Comparison of ENCODE assay signal across 9 mouse cellular contexts in the genomic region with DNA sequence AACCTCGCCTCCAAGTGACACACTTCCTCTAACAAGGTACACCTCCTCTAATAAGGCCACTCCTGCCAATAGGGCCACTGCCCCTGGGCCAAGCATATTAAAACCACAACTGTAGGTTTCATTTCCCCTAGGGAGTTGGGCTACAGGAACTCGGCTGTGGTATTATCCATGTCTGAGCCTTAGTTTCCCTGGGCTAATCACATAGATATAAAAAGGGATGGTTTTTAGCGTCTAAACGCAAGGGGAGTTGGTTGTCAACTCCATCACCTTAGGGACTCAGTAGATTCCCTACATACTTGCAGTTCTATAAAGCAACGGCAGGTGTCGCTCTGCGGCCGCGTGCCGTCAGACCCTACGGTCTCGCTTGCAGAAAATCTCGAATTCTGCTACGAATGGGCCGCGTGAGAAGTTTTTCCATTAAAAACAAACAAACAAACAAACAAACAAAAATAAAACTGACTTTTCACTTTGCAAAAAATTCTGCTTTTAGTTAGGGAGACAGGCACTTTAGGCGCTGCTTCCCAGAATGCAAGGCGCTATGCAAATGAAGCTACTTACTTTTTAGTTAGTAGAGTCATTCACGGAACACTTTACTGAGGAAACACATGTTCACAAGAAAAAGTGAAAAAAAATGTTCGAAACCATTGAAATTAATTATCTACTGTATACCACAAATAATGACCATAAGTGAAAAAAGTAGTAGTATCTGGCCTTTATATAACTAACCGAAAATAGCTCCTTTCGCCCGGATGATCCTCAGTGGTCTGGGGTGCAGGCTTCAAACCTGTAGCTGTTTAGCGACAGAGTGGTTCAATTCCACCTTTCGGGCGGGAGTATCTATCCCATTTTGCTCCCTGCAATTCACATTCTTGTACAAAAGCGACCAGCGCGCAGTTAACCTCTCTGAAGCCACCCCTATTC. TPM values are rescaled to one million over a fixed set of nuclear protein-coding genes. Genes with fewer than 3 reads are reported as not detected.
A peak's percentile ranks its signal among the peaks of the same experiment; 100 is the strongest.
DNase-seq lines count a peak whose midpoint lies in the region; ATAC-seq and TF ChIP-seq lines count a peak whose summit lies in the region.
"Had no signal": no experiment of that assay in that cellular context is flagged by ENCODE, and none has a peak within 500 bp of the region (broad histone marks: within the 10 kb centered on the region; RNA-seq: fewer than 3 reads in every experiment).

No protein-coding gene starts in this region.

- no peak overlapping the region for H3K27ac ChIP-seq in CH12.LX (ENCODE audit: insufficient read depth, low read depth)
- peak overlapping the region; percentile 31; the same call in 1 of the 2 replicates for H3K27ac ChIP-seq in heart, embryonic 15.5 days
- no peak overlapping the region for H3K27ac ChIP-seq in liver, postnatal 0 days (ENCODE audit: low read depth)
- no peak overlapping the region for H3K27ac ChIP-seq in neural tube, embryonic 13.5 days (replicated peaks)
- H3K27ac ChIP-seq in stomach, postnatal 0 days (replicated peaks) = no peak overlapping the region

- peak overlapping the region; percentile 62 for H3K4me2 ChIP-seq in CH12.LX (ENCODE audit: insufficient read depth, low read depth, poor library complexity, severe bottlenecking)
- peak overlapping the region; percentile 53 for H3K4me2 ChIP-seq in heart, embryonic 15.5 days
- H3K4me2 ChIP-seq in liver, postnatal 0 days (ENCODE audit: low read depth, low read length) = peak overlapping the region; percentile 61
- H3K4me2 ChIP-seq in neural tube, embryonic 13.5 days = peak overlapping the region; percentile 62
- peak overlapping the region; percentile 29 for H3K4me2 ChIP-seq in stomach, postnatal 0 days (replicated peaks; ENCODE audit: low read depth)

- TF ChIP-seq RAD21 in CH12.LX (IDR thresholded peaks at IDR 0.05; ENCODE audit: low read depth, low read length) = peak; percentile 93

- 0 out of 2 replicates have a peak overlapping the region, but pooled peaks have one; percentile 33 for H3K9ac ChIP-seq in CH12.LX (ENCODE audit: insufficient read depth, low read depth)
- H3K9ac ChIP-seq in heart, embryonic 15.5 days = 0 out of 2 replicates have a peak overlapping the region, but pooled peaks have one; percentile 25
- H3K9ac ChIP-seq in liver, postnatal 0 days (replicated peaks) = peak overlapping the region; percentile 42; the same call in 1 of the 2 replicates
- H3K9ac ChIP-seq in neural tube, embryonic 13.5 days = peak overlapping the region; percentile 62
- H3K9ac ChIP-seq in stomach, postnatal 0 days (ENCODE audit: low read length) = peak overlapping the region; percentile 1; the same call in 1 of the 2 replicates

- H3K4me3 ChIP-seq in CH12.LX (replicated peaks in 1 of 3; ENCODE audit: low read depth in 2 of 3, low read length in 2 of 3, poor library complexity in 1 of 3) = peak overlapping the region; percentile 43 to 50 (median 48)
- peak overlapping the region; percentile 67 for H3K4me3 ChIP-seq in erythroblast, embryonic 14.5 days (replicated peaks)
- H3K4me3 ChIP-seq in heart, embryonic 15.5 days = peak overlapping the region; percentile 55
- H3K4me3 ChIP-seq in liver, postnatal 0 days (ENCODE audit: low read depth, low read length) = peak overlapping the region; percentile 44
- H3K4me3 ChIP-seq in neural tube, embryonic 13.5 days = peak overlapping the region; percentile 47
- H3K4me3 ChIP-seq in stomach, postnatal 0 days (ENCODE audit: low read depth, low read length) = peak overlapping the region; percentile 39

- peak; percentile 81 for DNase-seq in CH12.LX (ENCODE audit: extremely low read depth)
- peak; percentile 93 for DNase-seq in brain, adult 2 months (ENCODE audit: low read depth, low spot score)
- peak; percentile 85 for DNase-seq in kidney, postnatal 14 days
- peak; percentile 86 for DNase-seq in liver, postnatal 0 days
- DNase-seq in stomach, postnatal 0 days (ENCODE audit: low spot score) = peak; percentile 75

- under 1% methylated on average over 29 of the region's 29 CpGs for WGBS in heart, embryonic 15.5 days
- under 1% methylated on average over 29 of the region's 29 CpGs for WGBS in liver, postnatal 0 days (ENCODE audit: insufficient replicate concordance)
- WGBS in neural tube, embryonic 13.5 days = under 1% methylated on average over 29 of the region's 29 CpGs
- WGBS in stomach, postnatal 0 days = under 1% methylated on average over 29 of the region's 29 CpGs

- peaks cover 2 to 25% of the 10 kb centered on the region in 2 experiments; a peak in 3 of 4 replicates for H3K4me1 ChIP-seq in CH12.LX (ENCODE audit: control insufficient read depth in 1 of 2, insufficient read depth in 2 of 2)
- H3K4me1 ChIP-seq in erythroblast, embryonic 14.5 days (ENCODE audit: control insufficient read depth) = peaks cover 24% of the 10 kb centered on the region
- peaks cover 31% of the 10 kb centered on the region for H3K4me1 ChIP-seq in heart, embryonic 15.5 days (replicated peaks)
- H3K4me1 ChIP-seq in liver, postnatal 0 days (ENCODE audit: insufficient read depth) = peaks cover 15% of the 10 kb centered on the region
- peaks cover 34% of the 10 kb centered on the region for H3K4me1 ChIP-seq in neural tube, embryonic 13.5 days (replicated peaks)
- H3K4me1 ChIP-seq in stomach, postnatal 0 days (replicated peaks; ENCODE audit: control insufficient read depth, insufficient read depth) = peaks cover 5% of the 10 kb centered on the region; the same call in 1 of the 2 replicates

- in situ Hi-C loops in CH12.LX (cut with MboI; ENCODE audit: low pct_ligation_motif_present, low pct_unique_long_range_greater_than_20kb, low sequenced_read_pairs) = no loop called here

- peak; percentile 68 for ATAC-seq in heart, embryonic 15.5 days (replicated peaks; ENCODE audit: insufficient number of reproducible peaks, insufficient read depth, low FRiP score, low read depth)
- ATAC-seq in liver, postnatal 0 days = peak; percentile 83
- ATAC-seq in neural tube, embryonic 13.5 days (ENCODE audit: low read depth) = peak; percentile 88
- peak; percentile 58 for ATAC-seq in stomach, postnatal 0 days (ENCODE audit: low FRiP score, low TSS enrichment)

- dilution Hi-C loops in CH12.LX (cut with MboI; ENCODE audit: extremely low pct_ligation_motif_present, extremely low pct_unique_long_range_greater_than_20kb, low sequenced_read_pairs) = no loop called here

- no peaks in the 10 kb centered on the region for H3K79me2 ChIP-seq in CH12.LX (replicated peaks; ENCODE audit: control insufficient read depth, extremely low read depth, insufficient read depth, poor library complexity, severe bottlenecking)

- peak; percentile 91 to 98 for TF ChIP-seq CTCF in CH12.LX (conservative IDR thresholded peaks at IDR 0.05 in 1 of 2, IDR thresholded peaks at IDR 0.05 in 1 of 2; ENCODE audit: low read depth in 2 of 2, low read length in 2 of 2)
- TF ChIP-seq CTCF in liver, postnatal 0 days (IDR thresholded peaks at IDR 0.05; ENCODE audit: low read depth) = peak; percentile 98
- peak; percentile 99 for TF ChIP-seq CTCF in stomach, postnatal 0 days (IDR thresholded peaks at IDR 0.05; ENCODE audit: low read depth)

- no peaks in the 10 kb centered on the region for H3K36me3 ChIP-seq in CH12.LX (replicated peaks in 1 of 2; ENCODE audit: control insufficient read depth in 1 of 2, insufficient read depth in 1 of 2, low read length in 1 of 2)
- no peaks in the 10 kb centered on the region for H3K36me3 ChIP-seq in erythroblast, embryonic 14.5 days (ENCODE audit: control insufficient read depth)
- H3K36me3 ChIP-seq in heart, embryonic 15.5 days = no peaks in the 10 kb centered on the region
- H3K36me3 ChIP-seq in liver, postnatal 0 days (replicated peaks; ENCODE audit: insufficient read depth, low read length) = no peaks in the 10 kb centered on the region
- peaks cover 5% of the 10 kb centered on the region; the same call in 1 of the 2 replicates for H3K36me3 ChIP-seq in neural tube, embryonic 13.5 days
- no peaks in the 10 kb centered on the region for H3K36me3 ChIP-seq in stomach, postnatal 0 days (ENCODE audit: control insufficient read depth, insufficient read depth, low read length)

- TF ChIP-seq EP300 in CH12.LX (IDR thresholded peaks at IDR 0.05; ENCODE audit: low read length) = peak; percentile 43; the same call in 1 of the 2 replicates
- TF ChIP-seq EP300 in liver, postnatal 0 days (IDR thresholded peaks at IDR 0.05; ENCODE audit: low read depth) = peak; percentile 29; the same call in 1 of the 2 replicates
- peak; percentile 20 for TF ChIP-seq EP300 in stomach, postnatal 0 days (optimal IDR thresholded peaks at IDR 0.05)

- peaks cover 40% of the 10 kb centered on the region for H3K27me3 ChIP-seq in CH12.LX (replicated peaks)
- H3K27me3 ChIP-seq in erythroblast, embryonic 14.5 days (ENCODE audit: control insufficient read depth) = peaks cover 52% of the 10 kb centered on the region
- peaks cover 42% of the 10 kb centered on the region for H3K27me3 ChIP-seq in heart, embryonic 15.5 days
- peaks cover 43% of the 10 kb centered on the region for H3K27me3 ChIP-seq in liver, postnatal 0 days (ENCODE audit: insufficient read depth, low read length)
- H3K27me3 ChIP-seq in neural tube, embryonic 13.5 days = peaks cover 44% of the 10 kb centered on the region
- peaks cover 3% of the 10 kb centered on the region; the same call in 1 of the 2 replicates for H3K27me3 ChIP-seq in stomach, postnatal 0 days (ENCODE audit: control insufficient read depth, insufficient read depth, low read length)

- H3K9me3 ChIP-seq in CH12.LX (replicated peaks; ENCODE audit: low read length) = peaks cover 3% of the 10 kb centered on the region
- H3K9me3 ChIP-seq in erythroblast, embryonic 14.5 days (ENCODE audit: control insufficient read depth, low read length) = peaks cover 6% of the 10 kb centered on the region; the same call in 1 of the 2 replicates
- no peaks in the 10 kb centered on the region for H3K9me3 ChIP-seq in heart, embryonic 15.5 days (replicated peaks)
- H3K9me3 ChIP-seq in liver, postnatal 0 days (ENCODE audit: low read length) = no peaks in the 10 kb centered on the region
- H3K9me3 ChIP-seq in neural tube, embryonic 13.5 days = no peaks in the 10 kb centered on the region
- H3K9me3 ChIP-seq in stomach, postnatal 0 days (ENCODE audit: control insufficient read depth, low read length) = no peaks in the 10 kb centered on the region

- TF ChIP-seq POLR2A in CH12.LX (IDR thresholded peaks at IDR 0.05; ENCODE audit: low read depth, low read length) = no peak

RNA-seq across cellular contexts. Expression of gene Fosb, which starts 9.1 kb away (rescaled TPM):
- total RNA-seq in CH12.LX (2012; rRNA removed) = 0.08 and 0.13 TPM in 2 replicates
- total RNA-seq in CH12.LX (2014; rRNA removed) = not detected in 2 replicates
- polyA plus RNA-seq in CH12.LX (2012; ENCODE audit: insufficient read length, low read depth) = 0.27 and 0.56 TPM in 2 replicates
- polyA plus RNA-seq in erythroblast, embryonic 14.5 days (2012) = 7.8 and 8.8 TPM in 2 replicates
- polyA plus RNA-seq in heart, embryonic 15.5 days (2015; fragmentation: Nextera tagmentation; extraction: Ambion mirVana) = 0.20 and 0.47 TPM in 2 replicates
- 0.06 TPM in 1 of 2 replicates, not detected in the other for polyA plus RNA-seq in liver, postnatal 0 days (2015; fragmentation: Nextera tagmentation; extraction: Ambion mirVana)
- 0.06 and 0.19 TPM in 2 replicates for polyA plus RNA-seq in neural tube, embryonic 13.5 days (2015; fragmentation: Nextera tagmentation; extraction: Ambion mirVana)
- polyA plus RNA-seq in stomach, postnatal 0 days (2015; fragmentation: Nextera tagmentation; extraction: Ambion mirVana) = 0.21 and 0.38 TPM in 2 replicates

RNA-seq across cellular contexts. Expression of gene Rtn2, which starts 18.3 kb away (rescaled TPM):
- 0.72 and 1.0 TPM in 2 replicates for total RNA-seq in CH12.LX (2012; rRNA removed)
- 0.43 and 0.56 TPM in 2 replicates for total RNA-seq in CH12.LX (2014; rRNA removed)
- 0.76 and 0.80 TPM in 2 replicates for polyA plus RNA-seq in CH12.LX (2012; ENCODE audit: insufficient read length, low read depth)
- 0.29 and 0.44 TPM in 2 replicates for polyA plus RNA-seq in erythroblast, embryonic 14.5 days (2012)
- 27.2 TPM in 2 replicates for polyA plus RNA-seq in heart, embryonic 15.5 days (2015; fragmentation: Nextera tagmentation; extraction: Ambion mirVana)
- 1.5 and 4.6 TPM in 2 replicates for polyA plus RNA-seq in liver, postnatal 0 days (2015; fragmentation: Nextera tagmentation; extraction: Ambion mirVana)
- 103 and 117 TPM in 2 replicates for polyA plus RNA-seq in neural tube, embryonic 13.5 days (2015; fragmentation: Nextera tagmentation; extraction: Ambion mirVana)
- 10.1 and 12.1 TPM in 2 replicates for polyA plus RNA-seq in stomach, postnatal 0 days (2015; fragmentation: Nextera tagmentation; extraction: Ambion mirVana)

RNA-seq across cellular contexts. Expression of gene Ppm1n, which starts 20.9 kb away (rescaled TPM):
- not detected in 2 replicates for total RNA-seq in CH12.LX (2012; rRNA removed)
- not detected in 2 replicates for total RNA-seq in CH12.LX (2014; rRNA removed)
- polyA plus RNA-seq in CH12.LX (2012; ENCODE audit: insufficient read length, low read depth) = not detected in 2 replicates
- not detected in 2 replicates for polyA plus RNA-seq in erythroblast, embryonic 14.5 days (2012)
- 0.11 and 0.16 TPM in 2 replicates for polyA plus RNA-seq in heart, embryonic 15.5 days (2015; fragmentation: Nextera tagmentation; extraction: Ambion mirVana)
- 0.15 TPM in 1 of 2 replicates, not detected in the other for polyA plus RNA-seq in liver, postnatal 0 days (2015; fragmentation: Nextera tagmentation; extraction: Ambion mirVana)
- 0.41 and 0.59 TPM in 2 replicates for polyA plus RNA-seq in neural tube, embryonic 13.5 days (2015; fragmentation: Nextera tagmentation; extraction: Ambion mirVana)
- 0.17 and 0.21 TPM in 2 replicates for polyA plus RNA-seq in stomach, postnatal 0 days (2015; fragmentation: Nextera tagmentation; extraction: Ambion mirVana)
- total RNA-seq: layer of hippocampus, adult 18-20 months had no signal

RNA-seq across cellular contexts. Expression of gene Vasp, which starts 29.1 kb away (rescaled TPM):
- total RNA-seq in CH12.LX (2012; rRNA removed) (109 and 114 TPM in 2 replicates), CH12.LX (2014; rRNA removed) (122 and 125 TPM in 2 replicates)
- 191 and 240 TPM in 2 replicates for polyA plus RNA-seq in CH12.LX (2012; ENCODE audit: insufficient read length, low read depth)
- 17.7 TPM in 2 replicates for polyA plus RNA-seq in erythroblast, embryonic 14.5 days (2012)
- polyA plus RNA-seq in heart, embryonic 15.5 days (2015; fragmentation: Nextera tagmentation; extraction: Ambion mirVana) = 81.2 and 81.6 TPM in 2 replicates
- polyA plus RNA-seq in liver, postnatal 0 days (2015; fragmentation: Nextera tagmentation; extraction: Ambion mirVana) = 36.2 and 36.4 TPM in 2 replicates
- 41.2 and 46.3 TPM in 2 replicates for polyA plus RNA-seq in neural tube, embryonic 13.5 days (2015; fragmentation: Nextera tagmentation; extraction: Ambion mirVana)
- polyA plus RNA-seq in stomach, postnatal 0 days (2015; fragmentation: Nextera tagmentation; extraction: Ambion mirVana) = 108 and 120 TPM in 2 replicates

RNA-seq across cellular contexts. Expression of gene Ercc1, which starts 43.8 kb away (rescaled TPM):
- total RNA-seq in CH12.LX (2012; rRNA removed) = 27.7 and 31.1 TPM in 2 replicates
- total RNA-seq in CH12.LX (2014; rRNA removed) = 25.3 and 26.9 TPM in 2 replicates
- 28.2 and 29.8 TPM in 2 replicates for polyA plus RNA-seq in CH12.LX (2012; ENCODE audit: insufficient read length, low read depth)
- 3.4 and 3.6 TPM in 2 replicates for polyA plus RNA-seq in erythroblast, embryonic 14.5 days (2012)
- 59.8 and 60.3 TPM in 2 replicates for polyA plus RNA-seq in heart, embryonic 15.5 days (2015; fragmentation: Nextera tagmentation; extraction: Ambion mirVana)
- polyA plus RNA-seq in liver, postnatal 0 days (2015; fragmentation: Nextera tagmentation; extraction: Ambion mirVana) = 9.6 and 9.8 TPM in 2 replicates
- polyA plus RNA-seq in neural tube, embryonic 13.5 days (2015; fragmentation: Nextera tagmentation; extraction: Ambion mirVana) = 90.7 and 96.1 TPM in 2 replicates
- 32.8 and 36.9 TPM in 2 replicates for polyA plus RNA-seq in stomach, postnatal 0 days (2015; fragmentation: Nextera tagmentation; extraction: Ambion mirVana)

Comparison
In these comparisons a context has a peak if more than half of its experiments do, and no peak if none do; other contexts are left out.
1. H3K9ac ChIP-seq: peak in every context shown above with its lines; median percentile 62 in neural tube, embryonic 13.5 days; 42 in liver, postnatal 0 days; 33 in CH12.LX; 25 in heart, embryonic 15.5 days; 1 in stomach, postnatal 0 days.